Mouse (Mus musculus): ENCODE measurements at regions not wholly inside any gene's neighbourhood (a gene's known extent, or its start where the extent isn't known, plus 50 kb on each side); places are given as distances from the start of the nearest gene placed in this dataset.

DNA sequence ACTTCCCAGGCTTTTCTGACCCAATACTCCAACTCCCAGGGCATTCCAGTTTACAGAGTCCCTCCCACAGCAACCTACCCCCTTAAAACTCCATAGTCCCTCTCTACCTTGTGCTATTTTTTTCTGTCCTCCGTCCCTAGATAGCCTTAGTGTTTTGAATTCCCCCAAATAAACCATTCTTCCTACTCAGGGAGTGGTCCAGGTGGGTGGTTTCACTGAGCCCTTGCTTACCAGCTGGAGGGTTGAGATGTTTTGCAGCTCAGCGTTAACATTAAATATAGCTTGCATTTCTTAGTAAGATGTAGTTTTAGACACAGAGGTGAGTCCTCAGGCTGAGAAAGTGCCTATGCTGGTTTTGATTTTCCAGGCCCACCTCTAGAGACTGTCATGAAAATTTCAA, 313.0 kb downstream of the Bmper start:
- DNase-seq, result no peak

- DNase-seq, result no peak
These were observed 315.2 kb downstream of the Bmper start for GRCm38 (mm10) chr9:23538051-23538450.

DNA sequence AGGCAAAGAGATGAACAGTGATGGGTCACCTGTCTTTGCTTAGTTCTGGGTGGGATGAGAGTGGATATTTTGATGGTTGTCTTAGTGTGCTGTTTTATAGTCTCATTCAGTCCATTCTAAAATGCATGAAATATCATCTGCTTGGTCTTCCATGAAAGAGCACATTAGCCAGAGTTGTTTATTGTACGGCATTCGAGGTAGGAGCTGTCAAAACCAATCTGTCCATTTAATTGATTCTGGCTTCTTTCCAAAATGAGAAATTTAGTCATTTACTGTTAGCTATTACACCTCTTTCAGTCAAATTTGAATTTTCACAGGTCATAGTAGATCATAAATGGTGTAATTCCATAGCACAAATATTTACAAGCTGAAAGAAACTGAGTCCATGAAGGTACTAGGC, 328.8 kb downstream of the Bmper start:
- DNase-seq, result no peak

GRCm38 (mm10) chr9:23553766-23554165, 330.9 kb downstream of the Bmper start:
- no peak for DNase-seq

GRCm38 (mm10) chr9:23557601-23558000, 334.7 kb downstream of the Bmper start:
- DNase-seq, result no peak

GRCm38 (mm10) chr9:23561924-23562323, 339.0 kb downstream of the Bmper start:
- DNase-seq, result no peak

GRCm38 (mm10) chr9:23567081-23567480, 344.2 kb downstream of the Bmper start:
- no peak for DNase-seq

- no peak for DNase-seq
These were observed 347.3 kb downstream of the Bmper start for GRCm38 (mm10) chr9:23570150-23570549.

GRCm38 (mm10) chr9:23576314-23576713, 353.4 kb downstream of the Bmper start:
- no peak for DNase-seq

DNA sequence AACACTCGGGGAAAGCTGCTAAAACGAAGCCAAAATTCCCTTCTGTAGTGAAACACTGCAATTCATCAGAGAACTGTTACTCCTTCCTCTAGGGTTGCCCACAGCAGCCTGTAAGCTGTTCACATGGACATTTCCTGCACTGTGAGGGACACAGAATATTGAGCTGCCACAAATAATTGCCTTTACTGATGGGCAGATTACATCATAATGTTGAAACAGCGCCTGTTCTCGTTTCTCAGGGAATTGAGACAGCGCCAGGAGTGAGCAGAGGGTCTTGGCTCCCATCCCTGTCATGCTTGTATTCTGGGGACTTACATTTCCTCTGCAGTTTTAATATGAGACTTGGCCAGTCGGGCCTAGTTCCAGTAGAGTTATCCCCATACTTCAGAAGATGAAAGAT, 357.3 kb downstream of the Bmper start:
- no peak for DNase-seq

DNA sequence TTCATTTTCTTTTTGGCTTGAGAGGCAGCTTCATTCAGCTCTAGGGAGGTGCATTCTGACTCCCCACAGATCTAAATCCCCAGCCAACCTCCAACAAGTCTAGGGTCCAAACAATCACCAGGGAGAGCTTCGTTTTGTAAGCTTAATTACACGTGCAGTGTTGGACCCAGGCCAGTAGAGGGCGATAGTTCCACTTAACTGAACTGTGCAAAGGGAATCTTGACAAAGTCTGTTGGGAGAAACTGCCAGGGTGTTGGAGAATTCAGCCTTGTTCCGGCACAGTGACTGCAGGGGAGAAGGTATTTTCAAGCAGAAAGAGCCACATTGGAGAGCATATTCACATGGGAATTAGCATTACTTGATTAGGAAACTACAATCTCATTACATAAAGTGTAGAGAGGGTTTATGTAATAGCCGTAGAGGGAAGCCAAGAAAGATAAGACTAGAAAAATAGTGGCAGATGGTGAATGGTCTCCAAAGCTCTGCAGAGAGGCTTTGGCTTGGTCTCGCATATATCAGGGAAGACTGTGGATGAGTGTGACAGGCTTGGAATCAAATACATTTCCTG, 358.2 kb downstream of the Bmper start:
- DNase-seq, result peak; percentile 86

DNA sequence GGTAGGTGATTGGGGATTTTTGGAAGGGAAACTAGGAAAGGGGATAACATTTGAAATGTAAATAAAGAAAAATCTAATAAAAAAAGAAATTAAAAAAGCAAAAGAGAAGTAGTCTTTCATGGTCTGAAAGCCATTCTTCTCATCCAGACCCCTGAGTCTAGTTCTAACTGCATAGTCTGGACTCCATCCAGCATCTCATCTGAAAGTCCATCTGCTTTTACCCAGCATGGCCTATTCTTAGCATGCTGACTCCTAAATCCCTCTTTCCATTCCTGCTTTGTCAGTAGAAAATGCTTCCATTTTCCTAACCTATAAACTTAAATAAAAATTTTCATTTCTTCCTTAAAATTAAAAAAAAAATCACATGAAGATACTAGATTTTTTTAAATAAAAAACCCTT, 361.7 kb downstream of the Bmper start:
- no peak for DNase-seq

GRCm38 (mm10) chr9:23589024-23589423, 366.1 kb downstream of the Bmper start:
- no peak for DNase-seq

- no peak for DNase-seq
These were observed 369.0 kb downstream of the Bmper start for GRCm38 (mm10) chr9:23591906-23592305.

- no peak for DNase-seq
These were observed 377.7 kb downstream of the Bmper start for GRCm38 (mm10) chr9:23600623-23601022.

Data from right cerebral cortex, adult 18-20 months (tissue).